Mouse (Mus musculus): Measurements from ENCODE around the gene Zfp52. TPM values are rescaled to one million over a fixed set of nuclear protein-coding genes. Genes with fewer than 3 reads are reported as not detected.
A peak's percentile ranks its signal among the peaks of the same experiment; 100 is the strongest.

The Zfp52 gene
- polyA plus RNA-seq, 1 experiment from 2014 or later = 4.0 TPM

DNA sequence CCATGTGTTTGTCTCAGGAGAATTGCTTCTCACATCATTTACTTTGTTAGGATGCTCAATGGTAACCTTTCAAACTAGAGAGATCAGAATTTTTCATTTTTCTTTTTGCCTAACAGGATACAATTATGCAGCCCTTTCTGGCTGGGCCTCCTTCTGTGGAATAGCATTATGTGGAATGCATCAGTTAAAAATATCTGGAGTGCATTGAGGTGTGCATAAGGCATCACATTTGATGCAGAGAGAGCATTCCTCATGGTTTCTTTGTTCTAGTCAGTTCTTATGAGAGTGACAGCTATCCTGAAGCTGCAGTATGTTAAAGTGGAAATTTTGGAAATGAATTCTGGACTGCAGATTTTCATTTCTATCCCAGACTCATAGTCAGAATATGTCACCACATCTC lies 9.1 kb upstream of the Zfp52 start:
- Histone ChIP-seq H3K9ac (no peak overlapping the region), H3K4me1 (replicated peaks) (peaks cover 2% of the 10 kb centered on the region; the same call in 1 of the 2 replicates), H3K36me3 (no peaks in the 10 kb centered on the region), H3K27me3 (no peaks in the 10 kb centered on the region), H3K9me3 (replicated peaks) (no peaks in the 10 kb centered on the region), H3K4me3 (no peak overlapping the region), H3K27ac (no peak overlapping the region), H3K4me2 (no peak overlapping the region)
- ATAC-seq (replicated peaks; ENCODE audit: insufficient number of reproducible peaks, insufficient read depth, low FRiP score, low read depth) = no peak

DNA sequence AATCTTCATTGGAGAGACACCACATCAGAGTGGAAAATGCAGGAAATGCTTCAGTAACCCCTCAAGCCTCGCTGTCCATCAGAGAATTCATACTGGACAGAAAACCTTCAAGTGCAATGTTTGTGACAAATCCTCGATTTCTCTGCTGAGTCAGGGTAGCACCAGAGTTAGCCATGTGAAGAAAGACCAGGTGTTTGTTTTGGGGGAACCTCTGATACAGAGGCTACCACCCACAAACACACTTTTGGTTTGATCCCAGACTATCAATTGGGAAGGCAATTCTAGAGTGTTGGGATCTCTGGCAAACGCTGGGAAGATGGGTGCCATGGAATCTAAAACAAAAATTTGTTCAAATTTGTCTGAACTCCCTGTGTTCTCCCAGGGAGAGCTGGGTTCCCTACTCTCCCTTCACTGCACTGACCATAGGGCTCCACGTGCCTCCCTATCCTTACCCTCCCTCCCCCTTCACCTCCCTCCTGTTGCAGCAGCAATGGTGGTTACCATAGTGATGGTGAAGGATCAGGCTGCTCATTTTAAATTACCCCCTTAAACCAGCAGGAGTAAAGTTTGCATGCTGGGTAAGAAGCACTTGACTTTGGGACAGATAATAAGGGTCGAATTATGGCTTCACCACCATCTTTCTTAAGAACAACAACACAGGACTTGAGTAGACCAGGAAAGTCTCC lies 4.6 kb upstream of the Zfp52 start:
- Histone ChIP-seq H3K4me3 (no peak overlapping the region), H3K36me3 (no peaks in the 10 kb centered on the region), H3K9ac (no peak overlapping the region), H3K27ac (no peak overlapping the region; the same call in 1 of the 2 replicates), H3K27me3 (no peaks in the 10 kb centered on the region), H3K9me3 (replicated peaks) (no peaks in the 10 kb centered on the region), H3K4me1 (replicated peaks) (peaks cover 22% of the 10 kb centered on the region), H3K4me2 (peak overlapping the region; percentile 77; the same call in 1 of the 2 replicates)
- no peak for ATAC-seq (replicated peaks; ENCODE audit: insufficient number of reproducible peaks, insufficient read depth, low FRiP score, low read depth)
- WGBS = 71% methylated on average over 5 of the region's 5 CpGs

DNA sequence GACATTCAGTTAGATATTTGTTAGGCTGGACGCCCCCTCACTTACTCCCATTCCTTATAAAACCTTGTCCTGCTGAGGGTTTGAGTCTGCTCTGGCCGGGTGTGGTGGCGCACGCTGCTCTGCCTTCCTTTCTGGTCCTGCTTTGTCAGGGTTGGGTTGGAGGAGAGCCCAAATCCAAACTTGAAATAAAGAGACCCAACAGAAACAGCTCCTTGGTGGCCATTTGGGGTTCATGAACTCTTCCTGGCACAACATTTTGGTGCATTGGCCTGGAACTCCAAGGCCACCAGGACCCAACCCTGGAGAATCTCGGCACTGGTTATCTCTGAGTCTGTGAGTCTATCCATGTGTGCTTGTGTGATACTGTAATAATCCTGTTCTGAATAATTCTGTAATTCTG lies 3.7 kb upstream of the Zfp52 start:
- Histone ChIP-seq H3K27me3 (no peaks in the 10 kb centered on the region), H3K4me2 (peak overlapping the region; percentile 77), H3K9ac (peak overlapping the region; percentile 97), H3K4me3 (peak overlapping the region; percentile 91), H3K27ac (peak overlapping the region; percentile 99), H3K36me3 (no peaks in the 10 kb centered on the region), H3K4me1 (replicated peaks) (peaks cover 23% of the 10 kb centered on the region), H3K9me3 (replicated peaks) (no peaks in the 10 kb centered on the region)
- WGBS = 51% methylated on average over 5 of the region's 5 CpGs
- no peak for ATAC-seq (replicated peaks; ENCODE audit: insufficient number of reproducible peaks, insufficient read depth, low FRiP score, low read depth)

DNA sequence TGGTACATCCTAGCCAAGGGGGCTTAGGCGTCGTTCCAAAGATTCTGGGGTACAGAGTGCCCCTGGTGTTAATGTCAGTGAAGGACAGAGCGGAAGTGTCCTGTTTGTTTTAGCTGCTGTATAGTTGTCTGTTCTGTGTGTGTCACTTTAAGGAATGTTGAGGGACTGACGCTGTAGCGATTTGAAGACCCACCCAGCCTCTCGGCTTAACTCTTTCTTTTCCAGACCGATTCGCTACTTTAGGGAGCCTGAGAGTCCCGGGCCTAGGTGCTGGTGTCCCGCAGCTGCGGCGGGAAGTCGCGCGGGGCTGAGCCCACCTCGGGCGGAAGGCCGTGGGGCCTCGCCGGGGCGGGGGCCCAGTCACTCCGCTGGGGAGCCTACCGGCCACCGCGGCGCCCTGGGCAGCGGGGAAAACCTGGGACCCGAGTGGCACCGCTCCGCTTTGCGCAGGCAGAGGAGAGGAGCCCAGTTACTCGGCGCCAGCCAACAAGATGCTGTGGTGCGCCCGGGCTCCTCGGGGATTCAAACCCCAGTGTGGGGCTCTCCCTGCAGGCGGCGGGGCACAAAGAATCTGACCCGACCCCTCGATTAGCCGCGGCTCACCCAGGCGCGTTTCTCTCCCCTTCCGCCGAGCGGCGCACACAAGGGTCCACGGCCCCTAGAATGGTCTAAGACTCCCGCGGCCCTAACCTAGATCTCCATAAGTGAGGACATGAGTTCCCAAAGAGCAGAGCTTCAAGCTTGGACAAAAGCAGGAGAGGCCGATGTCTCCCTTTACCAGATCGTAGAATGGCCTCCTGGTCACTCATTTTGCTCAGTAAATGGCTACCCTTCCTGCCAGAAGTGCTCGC lies 3.0 kb upstream of the Zfp52 start:
- ATAC-seq (replicated peaks; ENCODE audit: insufficient number of reproducible peaks, insufficient read depth, low FRiP score, low read depth) = peak; percentile 87
- no peaks in the 10 kb centered on the region for H3K27me3 ChIP-seq
- under 1% methylated on average over 54 of the region's 54 CpGs for WGBS
- peak overlapping the region; percentile 91 for H3K4me3 ChIP-seq
- peaks cover 23% of the 10 kb centered on the region for H3K4me1 ChIP-seq (replicated peaks)
- no peaks in the 10 kb centered on the region for H3K9me3 ChIP-seq (replicated peaks)
- no peaks in the 10 kb centered on the region for H3K36me3 ChIP-seq
- H3K4me2 ChIP-seq = peak overlapping the region; percentile 77
- peak overlapping the region; percentile 97 for H3K9ac ChIP-seq
- H3K27ac ChIP-seq = peak overlapping the region; percentile 99

DNA sequence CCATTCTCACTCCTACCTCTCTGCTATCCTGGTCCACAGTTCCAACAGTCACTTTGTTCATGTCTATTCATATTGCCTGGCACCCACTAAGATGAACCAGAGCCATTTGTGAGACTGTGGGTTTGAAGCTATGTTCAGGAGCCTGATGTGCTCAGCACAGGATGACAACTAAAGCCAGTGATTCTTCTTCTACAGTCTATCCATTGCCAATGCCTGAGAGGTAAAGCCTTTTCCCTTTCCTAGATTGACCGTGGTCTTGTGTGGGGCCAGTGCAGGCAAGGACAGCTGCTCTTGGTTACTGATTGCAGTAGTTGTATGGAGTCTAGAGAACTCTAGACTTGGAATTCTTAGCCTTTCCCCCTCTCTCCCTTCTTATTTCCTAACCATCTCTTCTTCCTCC lies 1.4 kb upstream of the Zfp52 start:
- Histone ChIP-seq H3K36me3 (no peaks in the 10 kb centered on the region), H3K4me3 (no peak overlapping the region), H3K4me1 (replicated peaks) (peaks cover 23% of the 10 kb centered on the region), H3K27ac (peak overlapping the region; percentile 69; the same call in 1 of the 2 replicates), H3K27me3 (no peaks in the 10 kb centered on the region), H3K9me3 (replicated peaks) (no peaks in the 10 kb centered on the region), H3K4me2 (no peak overlapping the region), H3K9ac (no peak overlapping the region)
- WGBS = 84% methylated on average over 1 of the region's 1 CpGs
- no peak for ATAC-seq (replicated peaks; ENCODE audit: insufficient number of reproducible peaks, insufficient read depth, low FRiP score, low read depth)

DNA sequence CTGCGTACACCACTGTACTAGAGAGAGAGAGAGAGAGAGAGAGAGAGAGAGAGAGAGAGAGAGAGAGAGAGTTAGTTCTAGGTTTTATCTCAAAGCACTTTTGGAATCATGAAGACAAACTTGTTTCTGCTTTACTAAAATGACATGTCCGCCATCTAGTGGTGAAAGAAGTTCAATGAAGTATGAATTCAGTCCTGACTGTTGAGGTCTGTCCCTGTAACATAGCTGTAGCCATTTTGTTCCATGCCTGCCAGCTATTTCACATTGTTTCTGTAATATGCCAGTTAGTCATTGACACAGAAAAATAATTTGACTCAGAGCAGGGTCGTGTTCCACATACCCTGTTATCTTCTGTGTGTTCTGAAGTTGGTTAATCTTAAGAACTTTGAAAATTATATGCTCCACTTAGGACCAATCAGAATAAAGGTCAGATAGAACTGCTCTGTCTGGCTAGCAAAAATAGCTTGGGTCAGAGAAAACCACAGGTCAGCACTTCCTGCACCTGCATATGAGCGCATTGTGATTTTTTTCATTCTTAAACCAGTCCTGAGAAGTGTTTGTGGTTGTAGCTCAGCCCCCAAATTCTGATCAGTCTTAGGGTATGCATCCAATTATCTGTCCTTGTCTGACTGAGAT lies 761 bp upstream of the Zfp52 start:
- Histone ChIP-seq H3K4me1 (replicated peaks) (peaks cover 23% of the 10 kb centered on the region), H3K27ac (peak overlapping the region; percentile 69), H3K27me3 (no peaks in the 10 kb centered on the region), H3K4me3 (no peak overlapping the region), H3K9me3 (replicated peaks) (no peaks in the 10 kb centered on the region), H3K4me2 (peak overlapping the region; percentile 88), H3K36me3 (no peaks in the 10 kb centered on the region), H3K9ac (no peak overlapping the region)
- 9% methylated on average over 4 of the region's 4 CpGs for WGBS
- peak; percentile 37; the same call in 1 of the 2 replicates for ATAC-seq (replicated peaks; ENCODE audit: insufficient number of reproducible peaks, insufficient read depth, low FRiP score, low read depth)

DNA sequence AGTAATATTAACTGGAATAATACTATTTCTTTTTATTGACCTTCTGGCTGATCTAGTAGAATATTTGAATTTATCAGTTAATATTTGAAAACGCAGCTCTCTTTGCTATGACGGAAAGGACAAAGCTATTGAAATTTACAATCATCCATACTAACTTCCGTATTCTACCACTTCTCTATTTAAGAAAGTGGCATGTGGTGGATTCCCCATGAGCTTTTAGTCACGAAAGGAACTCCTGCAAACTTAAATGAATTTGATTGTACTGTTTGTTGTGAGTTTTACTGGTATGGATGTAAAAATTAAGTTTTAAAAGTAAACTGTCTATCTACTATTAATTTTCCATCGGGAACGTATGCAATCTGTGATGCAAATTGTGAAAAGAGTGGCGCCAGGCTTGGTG lies 757 bp downstream of the Zfp52 start:
- Histone ChIP-seq H3K36me3 (no peaks in the 10 kb centered on the region), H3K27ac (no peak overlapping the region), H3K4me1 (replicated peaks) (peaks cover 21% of the 10 kb centered on the region), H3K9ac (peak overlapping the region; percentile 64; the same call in 1 of the 2 replicates), H3K9me3 (replicated peaks) (no peaks in the 10 kb centered on the region), H3K27me3 (no peaks in the 10 kb centered on the region), H3K4me2 (peak overlapping the region; percentile 88), H3K4me3 (peak overlapping the region; percentile 69)
- no peak for ATAC-seq (replicated peaks; ENCODE audit: insufficient number of reproducible peaks, insufficient read depth, low FRiP score, low read depth)
- 30% methylated on average over 7 of the region's 7 CpGs for WGBS

- no peaks in the 10 kb centered on the region for H3K36me3 ChIP-seq
- 0 out of 2 replicates have a peak overlapping the region, but pooled peaks have one; percentile 5 for H3K4me3 ChIP-seq
- H3K4me2 ChIP-seq = peak overlapping the region; percentile 88; the same call in 1 of the 2 replicates
- no peaks in the 10 kb centered on the region for H3K27me3 ChIP-seq
- no peaks in the 10 kb centered on the region for H3K9me3 ChIP-seq (replicated peaks)
- H3K9ac ChIP-seq = no peak overlapping the region
- ATAC-seq (replicated peaks; ENCODE audit: insufficient number of reproducible peaks, insufficient read depth, low FRiP score, low read depth) = no peak
- no peak overlapping the region for H3K27ac ChIP-seq
- H3K4me1 ChIP-seq (replicated peaks) = peaks cover 19% of the 10 kb centered on the region
- 44% methylated on average over 2 of the region's 2 CpGs for WGBS
These were observed 1.3 kb downstream of the Zfp52 start for GRCm38 (mm10) chr17:21536676-21537075.

- H3K9ac ChIP-seq = no peak overlapping the region
- H3K4me1 ChIP-seq (replicated peaks) = no peaks in the 10 kb centered on the region
- no peak overlapping the region for H3K4me3 ChIP-seq
- H3K36me3 ChIP-seq = peaks cover 33% of the 10 kb centered on the region
- H3K4me2 ChIP-seq = no peak overlapping the region
- no peaks in the 10 kb centered on the region for H3K27me3 ChIP-seq
- H3K27ac ChIP-seq = no peak overlapping the region
- WGBS = 77% methylated on average over 2 of the region's 2 CpGs
- no peak for ATAC-seq (replicated peaks; ENCODE audit: insufficient number of reproducible peaks, insufficient read depth, low FRiP score, low read depth)
- no peaks in the 10 kb centered on the region for H3K9me3 ChIP-seq (replicated peaks)
These were observed 22.5 kb downstream of the Zfp52 start for GRCm38 (mm10) chr17:21557831-21558230.

DNA sequence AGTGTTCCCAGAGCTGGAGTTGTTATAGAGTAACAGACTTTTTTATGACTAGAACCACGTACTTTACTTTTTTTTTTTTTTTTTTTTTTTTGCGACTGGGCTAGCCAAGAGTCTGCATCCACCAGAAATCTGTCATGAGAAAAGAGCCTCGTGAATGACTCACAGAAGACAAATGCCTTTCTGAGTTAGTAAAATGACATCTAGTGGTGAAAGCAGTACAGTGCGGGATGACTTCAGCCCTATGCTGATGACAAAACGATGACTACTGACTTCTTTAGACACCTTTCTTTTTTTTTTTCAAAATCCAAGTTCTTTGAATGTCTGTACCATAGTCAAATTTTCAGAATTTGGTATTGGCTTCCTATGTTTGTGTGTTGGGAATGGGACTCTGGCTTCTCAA lies 30.9 kb downstream of the Zfp52 start:
- no peaks in the 10 kb centered on the region for H3K9me3 ChIP-seq (replicated peaks)
- peak; percentile 68 for ATAC-seq (replicated peaks; ENCODE audit: insufficient number of reproducible peaks, insufficient read depth, low FRiP score, low read depth)
- H3K27ac ChIP-seq = peak overlapping the region; percentile 93
- peak overlapping the region; percentile 67 for H3K4me3 ChIP-seq
- peak overlapping the region; percentile 64 for H3K9ac ChIP-seq
- 1% methylated on average over 5 of the region's 5 CpGs for WGBS
- no peaks in the 10 kb centered on the region for H3K27me3 ChIP-seq
- H3K4me1 ChIP-seq (replicated peaks) = peaks cover 7% of the 10 kb centered on the region
- peaks cover 16% of the 10 kb centered on the region for H3K36me3 ChIP-seq
- peak overlapping the region; percentile 83 for H3K4me2 ChIP-seq

GRCm38 (mm10) chr17:21566728-21567349 lies 31.5 kb downstream of the Zfp52 start, which contains the start of gene Zfp948:
Gene Zfp948, plus strand, starts transcription at chr17:21567008.
- peak; percentile 96 for ATAC-seq (replicated peaks; ENCODE audit: insufficient number of reproducible peaks, insufficient read depth, low FRiP score, low read depth)
- under 1% methylated on average over 29 of the region's 29 CpGs for WGBS
- H3K9me3 ChIP-seq (replicated peaks) = no peaks in the 10 kb centered on the region

More at GRCm38 (mm10) chr17:21566728-21567349, 31.5 kb downstream of the Zfp52 start, which contains the start of gene Zfp948:
- no peaks in the 10 kb centered on the region for H3K27me3 ChIP-seq
- H3K4me1 ChIP-seq (replicated peaks) = peaks cover 7% of the 10 kb centered on the region
- peak within 1 kb of the TSS; percentile 93 for H3K27ac ChIP-seq
- peaks cover 10% of the 10 kb centered on the region; the same call in 1 of the 2 replicates for H3K36me3 ChIP-seq
- peak within 1 kb of the TSS; percentile 64 for H3K9ac ChIP-seq
- H3K4me2 ChIP-seq = peak within 1 kb of the TSS; percentile 83
- H3K4me3 ChIP-seq = peak within 1 kb of the TSS; percentile 67

Measured in heart, embryonic 15.5 days (tissue).